Mouse (Mus musculus) neural tube, embryonic 14.5 days (tissue): ENCODE data around the gene Atg2b. TPM values are rescaled to one million over a fixed set of nuclear protein-coding genes. Genes with fewer than 3 reads are reported as not detected.

ENCODE experiments used
- ATAC-seq: fragments of 200-750 bp; cut with Nextera tagmentation; 2 replicates; pipeline ENCODE4 v1.8.0; 2017; ENCODE audit warnings: low read depth, mild to moderate bottlenecking, moderate TSS enrichment, moderate library complexity
- H3K27ac ChIP-seq: fragments of 300-500 bp; sonication (generic); 2 replicates; pipeline ENCODE4 v1.5.1; 2014; ENCODE audit warnings: low read depth, mild to moderate bottlenecking, control low read depth, low read length, moderate library complexity, mixed read lengths
- H3K27me3 ChIP-seq: fragments of 300-500 bp; sonication (generic); 2 replicates; pipeline ENCODE4 v1.6.1; 2014; ENCODE audit warnings: low read length; ENCODE audit not compliant: control insufficient read depth, insufficient read depth
- H3K36me3 ChIP-seq: fragments of 300-500 bp; sonication (generic); 2 replicates; pipeline ENCODE4 v1.6.1; 2014; ENCODE audit warnings: low read length, mixed read lengths; ENCODE audit not compliant: control insufficient read depth, insufficient read depth
- H3K4me1 ChIP-seq: fragments of 300-500 bp; sonication (generic); 2 replicates; pipeline ENCODE4 v1.6.1; 2014; ENCODE audit warnings: low read length; ENCODE audit not compliant: control insufficient read depth, insufficient read depth
- H3K4me2 ChIP-seq: fragments of 300-500 bp; sonication (generic); 2 replicates; pipeline ENCODE4 v1.6.1; 2014; ENCODE audit warnings: mild to moderate bottlenecking, low read depth, low read length, control low read depth
- H3K4me3 ChIP-seq: fragments of 300-500 bp; sonication (generic); 2 replicates; pipeline ENCODE4 v1.5.1; 2014; ENCODE audit warnings: low read depth, low read length, control low read depth, mixed read lengths
- H3K9ac ChIP-seq: fragments of 300-500 bp; sonication (generic); replicated peaks from 2 replicates; pipeline ENCODE4 v1.6.1; 2014; ENCODE audit warnings: low read depth, mild to moderate bottlenecking, control low read depth, low read length, mixed read lengths
- H3K9me3 ChIP-seq: fragments of 300-500 bp; sonication (generic); 2 replicates; pipeline ENCODE4 v1.6.1; 2016; ENCODE audit warnings: low read length; ENCODE audit not compliant: control insufficient read depth
- WGBS: fragments of 180-500 bp; shearing (Covaris S2); extraction: QIAGEN DNeasy Blood & Tissue Kit; methylation state at CpG from one replicate; pipeline ENCODE4 v1.1.7; 2014; 5-methylcytosine and 5-hydroxymethylcytosine counted together
- polyA plus RNA-seq: library from polyadenylated mRNA; unstranded; fragments of >200 nt; fragmentation: Nextera tagmentation; extraction: Ambion mirVana; gene quantifications from 2 replicates; pipeline ENCODE4 v1.2.1, GENCODE M21; 2014

The Atg2b gene
- polyA plus RNA-seq = 19.5 and 24.0 TPM in 2 replicates

DNA sequence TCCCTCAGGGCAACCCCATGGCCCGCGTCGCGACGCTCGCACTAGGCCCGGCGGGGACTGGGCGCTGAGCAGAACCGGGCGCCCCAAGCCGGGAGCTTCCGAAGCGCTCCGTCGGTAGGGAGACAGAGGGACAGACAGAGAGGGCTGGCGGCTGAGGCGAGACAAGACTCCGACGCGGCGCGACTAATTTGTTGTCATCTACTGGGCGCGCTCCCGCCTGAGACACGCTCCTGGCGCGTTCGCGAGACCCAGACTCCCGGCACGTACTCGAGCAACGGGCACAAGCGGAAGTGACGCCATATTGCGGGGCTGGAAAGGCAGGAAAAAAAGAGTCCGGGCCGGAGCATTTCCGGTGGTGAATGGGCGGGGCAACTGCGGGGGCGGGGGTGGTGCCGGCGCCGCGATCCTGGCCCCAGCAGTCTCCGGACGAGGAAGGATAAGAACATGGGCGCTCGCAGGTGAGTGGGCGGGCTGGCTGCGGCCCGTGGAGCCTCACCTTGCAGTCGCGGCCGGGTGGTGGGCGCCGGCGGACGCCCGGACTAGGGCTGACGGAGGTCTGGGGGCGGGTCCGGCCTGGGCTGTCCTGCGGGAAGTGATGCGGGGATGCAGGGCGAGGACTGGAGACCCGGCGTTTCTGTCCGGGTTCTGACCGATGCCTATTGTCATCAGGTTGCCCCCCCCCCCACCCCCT, at the start of gene Atg2b:
TSS of gene Atg2b (minus strand) at position 211 of the 691 bp plus-strand sequence.
- no peaks in the 10 kb centered on the region for H3K27me3 ChIP-seq
- no peaks in the 10 kb centered on the region for H3K9me3 ChIP-seq
- peak within 1 kb of the TSS; percentile 90 for H3K9ac ChIP-seq
- ATAC-seq = peak; percentile 91
- H3K27ac ChIP-seq = peak within 1 kb of the TSS; percentile 91
- H3K4me1 ChIP-seq = peaks cover 22% of the 10 kb centered on the region
- no peaks in the 10 kb centered on the region for H3K36me3 ChIP-seq
- WGBS = under 1% methylated on average over 67 of the region's 73 CpGs
- H3K4me3 ChIP-seq = peak within 1 kb of the TSS; percentile 89
- H3K4me2 ChIP-seq = peak within 1 kb of the TSS; percentile 93

- no peak overlapping the region for H3K9ac ChIP-seq
- H3K4me2 ChIP-seq = no peak overlapping the region
- no peaks in the 10 kb centered on the region for H3K27me3 ChIP-seq
- H3K9me3 ChIP-seq = no peaks in the 10 kb centered on the region
- H3K4me1 ChIP-seq = no peaks in the 10 kb centered on the region
- H3K36me3 ChIP-seq = no peaks in the 10 kb centered on the region
- 67% methylated on average over 9 of the region's 9 CpGs for WGBS
- ATAC-seq = no peak
- no peak overlapping the region for H3K27ac ChIP-seq
- no peak overlapping the region for H3K4me3 ChIP-seq
Measured at GRCm38 (mm10) chr12:105733370-105734159, 48.6 kb upstream of the Atg2b start.

DNA sequence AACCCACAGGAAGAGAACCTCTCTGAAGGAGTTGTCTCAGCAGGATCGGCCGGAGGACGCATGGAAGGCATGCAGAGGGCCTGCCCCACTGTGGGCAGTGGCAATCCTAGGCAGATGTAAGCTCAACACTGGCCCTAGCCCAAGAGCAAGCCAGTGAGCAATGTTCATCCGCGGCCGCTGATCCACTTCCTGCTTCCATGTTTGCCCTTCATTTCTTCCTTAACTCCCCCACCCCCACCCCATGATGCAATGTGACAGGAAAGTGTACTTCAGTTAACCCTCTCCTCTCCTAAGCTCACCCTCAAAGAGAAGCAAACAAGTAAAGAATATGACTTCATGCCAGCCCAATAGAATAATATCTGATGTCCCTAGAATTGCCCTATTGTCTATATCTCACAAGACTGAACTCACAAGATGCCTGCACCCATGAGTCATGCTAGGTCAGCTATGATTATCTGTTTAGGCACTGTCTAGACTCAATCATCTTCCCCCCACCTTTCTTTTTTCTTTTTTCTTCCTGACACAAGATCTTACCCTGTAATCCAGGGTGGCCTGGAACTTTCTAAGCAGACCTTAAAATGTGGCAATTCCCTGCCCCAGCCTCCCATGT, 45.9 kb upstream of the Atg2b start:
- no peak overlapping the region for H3K4me2 ChIP-seq
- no peak overlapping the region for H3K9ac ChIP-seq
- no peaks in the 10 kb centered on the region for H3K9me3 ChIP-seq
- WGBS = 90% methylated on average over 6 of the region's 6 CpGs
- no peak overlapping the region for H3K4me3 ChIP-seq
- no peak overlapping the region for H3K27ac ChIP-seq
- no peaks in the 10 kb centered on the region for H3K27me3 ChIP-seq
- no peaks in the 10 kb centered on the region for H3K4me1 ChIP-seq
- H3K36me3 ChIP-seq = no peaks in the 10 kb centered on the region
- ATAC-seq = no peak

- ATAC-seq = no peak
- H3K4me1 ChIP-seq = no peaks in the 10 kb centered on the region
- no peaks in the 10 kb centered on the region for H3K27me3 ChIP-seq
- no peak overlapping the region for H3K27ac ChIP-seq
- no peaks in the 10 kb centered on the region for H3K36me3 ChIP-seq
- no peak overlapping the region for H3K4me3 ChIP-seq
- H3K9me3 ChIP-seq = no peaks in the 10 kb centered on the region
- no peak overlapping the region for H3K4me2 ChIP-seq
- no peak overlapping the region for H3K9ac ChIP-seq
- 31% methylated on average over 8 of the region's 8 CpGs for WGBS
Measured at GRCm38 (mm10) chr12:105727964-105728363, 43.0 kb upstream of the Atg2b start.

DNA sequence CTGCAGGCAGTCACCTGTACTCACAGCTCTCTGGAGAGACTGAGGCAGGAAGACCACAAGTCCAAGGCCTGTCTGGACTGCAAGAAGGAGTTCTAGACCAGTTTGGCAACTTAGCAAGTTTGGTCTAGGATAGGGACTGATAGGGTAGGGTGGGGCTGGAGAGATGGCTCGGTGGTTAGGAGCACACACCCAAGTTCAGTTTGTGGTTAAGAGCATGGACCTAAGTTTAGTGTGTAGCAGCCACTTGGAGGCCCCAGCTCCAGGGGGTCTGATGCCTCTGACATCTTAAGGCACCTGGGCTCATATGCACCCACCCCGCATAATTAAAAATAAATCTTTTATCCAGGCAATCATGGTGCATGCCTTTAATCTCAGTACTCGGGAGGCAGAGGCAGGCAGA, 42.3 kb upstream of the Atg2b start:
- H3K27me3 ChIP-seq = no peaks in the 10 kb centered on the region
- 87% methylated on average over 3 of the region's 3 CpGs for WGBS
- no peak overlapping the region for H3K27ac ChIP-seq
- H3K4me1 ChIP-seq = no peaks in the 10 kb centered on the region
- H3K4me3 ChIP-seq = no peak overlapping the region
- no peaks in the 10 kb centered on the region for H3K36me3 ChIP-seq
- H3K9ac ChIP-seq = no peak overlapping the region
- H3K9me3 ChIP-seq = no peaks in the 10 kb centered on the region
- H3K4me2 ChIP-seq = no peak overlapping the region
- ATAC-seq = no peak

- Histone ChIP-seq H3K27me3 (no peaks in the 10 kb centered on the region), H3K4me3 (no peak overlapping the region), H3K9ac (no peak overlapping the region), H3K27ac (no peak overlapping the region), H3K4me1 (0 out of 2 replicates have a peak, but pooled peaks cover 5% of the 10 kb centered on the region), H3K4me2 (no peak overlapping the region), H3K36me3 (no peaks in the 10 kb centered on the region), H3K9me3 (no peaks in the 10 kb centered on the region)
- no peak for ATAC-seq
- WGBS = 84% methylated on average over 13 of the region's 13 CpGs
Measured at GRCm38 (mm10) chr12:105725736-105726135, 40.7 kb upstream of the Atg2b start.

DNA sequence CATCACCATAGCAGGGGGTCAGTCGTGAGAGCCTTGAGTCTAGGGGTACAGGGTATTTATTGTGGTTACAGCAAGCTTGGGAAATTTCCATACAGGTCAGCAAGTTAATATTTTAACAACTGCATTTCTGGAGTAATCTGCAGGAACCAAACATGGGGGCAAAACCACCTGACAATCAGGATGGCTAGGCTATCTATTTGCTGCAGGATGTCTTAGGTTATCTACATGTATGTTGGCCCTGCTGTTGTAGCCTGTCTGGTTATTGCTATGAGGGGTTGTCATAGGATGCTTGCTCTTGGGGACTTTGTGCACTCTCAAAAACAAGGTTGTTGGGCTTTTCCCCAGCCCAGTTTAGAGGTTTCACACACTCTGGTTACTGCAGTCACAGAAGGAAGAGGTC, 39.6 kb upstream of the Atg2b start:
- 64% methylated on average over 1 of the region's 1 CpGs for WGBS
- Histone ChIP-seq H3K36me3 (no peaks in the 10 kb centered on the region), H3K4me2 (no peak overlapping the region), H3K4me1 (0 out of 2 replicates have a peak, but pooled peaks cover 5% of the 10 kb centered on the region), H3K27ac (no peak overlapping the region), H3K9me3 (no peaks in the 10 kb centered on the region), H3K27me3 (no peaks in the 10 kb centered on the region), H3K4me3 (no peak overlapping the region), H3K9ac (no peak overlapping the region)
- no peak for ATAC-seq

- Histone ChIP-seq H3K27ac (no peak overlapping the region), H3K4me2 (no peak overlapping the region), H3K4me1 (0 out of 2 replicates have a peak, but pooled peaks cover 5% of the 10 kb centered on the region), H3K36me3 (no peaks in the 10 kb centered on the region), H3K9me3 (no peaks in the 10 kb centered on the region), H3K9ac (no peak overlapping the region), H3K27me3 (no peaks in the 10 kb centered on the region), H3K4me3 (no peak overlapping the region)
- WGBS = 5% methylated on average over 5 of the region's 5 CpGs
- ATAC-seq = peak; percentile 70
Measured at GRCm38 (mm10) chr12:105722657-105723056, 37.6 kb upstream of the Atg2b start.
